19 mouse cellular contexts compared by ENCODE assay signal in the genomic region with DNA sequence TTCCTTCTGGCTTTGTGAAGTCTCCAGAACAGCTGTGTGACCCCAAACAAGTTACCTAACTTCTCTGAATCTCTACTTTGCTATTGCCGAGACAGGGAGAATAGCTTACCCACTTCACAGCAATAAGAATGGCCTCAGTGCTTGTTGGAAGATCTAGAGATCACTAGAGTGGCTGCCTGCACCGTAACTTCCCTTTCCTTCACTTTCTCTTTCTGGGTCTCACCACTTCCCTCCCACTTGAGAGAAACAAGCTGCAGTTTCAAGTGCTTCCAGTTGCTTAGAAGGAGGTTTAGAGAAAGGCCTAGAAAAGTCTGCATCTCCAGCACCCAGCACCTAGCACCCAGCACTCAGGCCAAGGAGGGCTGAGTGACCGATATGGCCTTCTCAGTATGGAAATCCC.
DNase-seq lines count a peak whose midpoint lies in the region; ATAC-seq lines count a peak whose summit lies in the region.
"Had no signal": no experiment of that assay in that cellular context is flagged by ENCODE, and none has a peak within 500 bp of the region (broad histone marks: within the 10 kb centered on the region; RNA-seq: fewer than 3 reads in every experiment).

No protein-coding gene starts in this region.

- peak; percentile 71 for ATAC-seq in common myeloid progenitor, adult 5-6 weeks (replicated peaks; ENCODE audit: low read depth, poor library complexity, severe bottlenecking)
- ATAC-seq in granulocyte monocyte progenitor cell, adult 5-6 weeks (replicated peaks; ENCODE audit: poor library complexity, severe bottlenecking) = peak; percentile 46; the same call in 1 of the 2 replicates
- peak; percentile 57; the same call in 1 of the 2 replicates for ATAC-seq in megakaryocyte progenitor cell, adult 5-6 weeks (replicated peaks; ENCODE audit: poor library complexity)
- ATAC-seq: activated CD4-positive, CD25-positive, alpha-beta regulatory T cell, adult 4 months; forebrain, embryonic 14.5 days; forebrain, embryonic 16.5 days; Patski had no signal

- DNase-seq in left cerebral cortex, adult 11 months (ENCODE audit: low spot score) = no peak
- no peak for DNase-seq in thymus, postnatal 14 days
- DNase-seq in MN1 (ENCODE audit: low spot score) = no peak
- DNase-seq: adrenal gland, adult 8-10 months; adrenal gland, postnatal 14 days; adrenal gland, postnatal 36 days; cerebellum, adult 11-12 months; cerebellum, adult 2 months; cerebellum, adult 9-10 months; cerebellum, postnatal 10 days; cerebellum, postnatal 25 days; embryo, embryonic 11 days had no signal
